Mouse (Mus musculus) adipocyte (in vitro differentiated cells): ENCODE data around the gene Grip1.

Experiments
- DNase-seq: peaks from one replicate; pipeline ENCODE4 v3.0.0-alpha.2; 2016; ENCODE audit warnings: low spot score

Grip1 gene

DNA sequence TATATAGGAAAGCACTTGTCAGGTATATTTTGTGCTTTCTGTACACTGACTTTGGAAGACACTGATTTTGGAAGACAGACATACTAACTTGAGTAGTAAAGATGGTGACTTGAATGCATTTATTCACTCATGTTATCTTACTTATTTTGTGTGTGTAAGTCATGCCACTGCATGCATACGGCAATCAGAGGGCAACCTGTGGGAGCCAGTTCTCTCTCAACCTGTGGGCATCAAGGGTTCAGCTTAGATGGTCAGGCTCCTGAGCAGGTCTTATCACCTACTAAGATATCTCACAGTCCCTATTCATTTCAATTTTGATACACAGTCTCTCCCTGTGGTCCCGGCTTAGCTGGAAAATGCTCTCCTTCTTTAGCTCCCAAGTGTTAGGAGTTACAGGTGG lies 5.4 kb downstream of the Grip1 start:
- no peak for DNase-seq

- no peak for DNase-seq
Measured at GRCm38 (mm10) chr10:119463345-119463744, 9.7 kb downstream of the Grip1 start.

- no peak for DNase-seq
Measured at GRCm38 (mm10) chr10:119463793-119464192, 10.2 kb downstream of the Grip1 start.

DNA sequence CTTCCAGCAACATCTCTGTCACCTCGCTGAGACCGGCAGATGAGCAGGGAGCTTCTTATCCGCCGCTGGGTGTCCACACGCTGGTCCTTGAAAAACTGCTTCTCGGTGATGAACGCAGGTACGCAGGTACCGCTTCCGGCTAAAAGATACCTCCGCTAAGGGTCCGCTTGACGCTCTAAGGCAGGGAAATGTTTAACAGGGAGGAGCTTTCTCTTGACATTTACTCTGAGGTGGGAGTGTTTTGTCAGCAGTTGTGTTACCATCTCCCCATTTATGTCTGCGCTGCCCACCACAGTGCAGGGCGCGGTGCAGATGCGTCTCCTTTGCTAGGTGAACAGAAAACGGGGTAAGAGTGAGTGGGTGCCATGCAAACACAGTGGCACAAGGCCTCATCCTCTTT lies 14.3 kb downstream of the Grip1 start:
- DNase-seq: no peak

GRCm38 (mm10) chr10:119470096-119470495 lies 16.5 kb downstream of the Grip1 start:
- no peak for DNase-seq

GRCm38 (mm10) chr10:119475166-119475565 lies 21.5 kb downstream of the Grip1 start:
- no peak for DNase-seq

GRCm38 (mm10) chr10:119477661-119478060 lies 24.0 kb downstream of the Grip1 start:
- DNase-seq: no peak

DNA sequence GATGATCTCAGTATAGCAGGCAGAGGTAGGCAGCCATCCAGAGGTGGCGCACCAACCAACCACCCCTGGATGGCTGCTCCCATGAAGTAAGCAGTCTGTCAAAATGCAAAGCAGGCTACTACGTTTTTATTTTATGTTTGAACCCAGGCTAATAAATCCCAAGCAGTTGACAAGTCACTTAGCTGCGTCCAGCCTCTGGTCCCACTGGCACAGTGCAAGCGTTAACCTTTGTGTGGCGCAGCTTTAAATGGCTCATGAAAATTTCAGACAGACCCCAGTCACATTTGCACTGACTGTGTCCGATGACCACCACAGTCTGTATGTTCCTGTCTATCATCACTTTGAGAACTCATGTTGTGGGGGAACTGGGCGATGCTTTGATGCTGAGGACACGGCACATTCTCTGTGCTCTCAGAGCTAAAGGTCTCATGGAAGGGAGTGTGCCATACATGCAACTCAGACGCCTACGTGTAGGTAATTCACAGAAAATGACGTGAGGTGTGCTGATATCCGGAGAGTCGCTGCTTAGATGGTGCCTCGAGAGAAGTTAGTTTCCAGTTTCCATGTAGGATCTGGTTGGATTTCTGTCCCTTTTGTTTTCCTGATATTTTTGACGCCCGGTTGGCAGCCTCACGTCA lies 29.6 kb downstream of the Grip1 start:
- DNase-seq: no peak

- no peak for DNase-seq
Measured at GRCm38 (mm10) chr10:119483766-119484165, 30.1 kb downstream of the Grip1 start.

GRCm38 (mm10) chr10:119486936-119487335 lies 33.3 kb downstream of the Grip1 start:
- DNase-seq: no peak

GRCm38 (mm10) chr10:119490831-119491230 lies 37.2 kb downstream of the Grip1 start:
- no peak for DNase-seq

DNA sequence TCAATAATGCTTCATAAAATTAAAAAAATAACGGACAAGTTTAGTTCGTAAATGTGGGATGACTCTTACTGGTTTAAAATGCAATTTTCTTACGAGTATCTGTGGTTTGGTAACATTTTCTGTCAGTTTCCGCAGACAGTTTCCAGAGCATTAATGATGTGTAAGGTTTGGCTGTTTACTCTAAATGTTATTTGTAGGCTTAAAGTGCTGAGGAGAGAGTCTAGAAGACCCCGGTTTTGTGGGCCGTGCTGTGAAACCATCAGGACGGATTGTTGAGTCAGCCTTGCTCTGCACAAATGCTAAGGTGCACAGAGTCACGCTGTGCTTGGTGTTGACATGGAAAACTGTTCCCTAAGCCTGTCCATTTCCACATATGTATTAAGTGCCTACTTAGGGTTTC lies 41.7 kb downstream of the Grip1 start:
- no peak for DNase-seq

DNA sequence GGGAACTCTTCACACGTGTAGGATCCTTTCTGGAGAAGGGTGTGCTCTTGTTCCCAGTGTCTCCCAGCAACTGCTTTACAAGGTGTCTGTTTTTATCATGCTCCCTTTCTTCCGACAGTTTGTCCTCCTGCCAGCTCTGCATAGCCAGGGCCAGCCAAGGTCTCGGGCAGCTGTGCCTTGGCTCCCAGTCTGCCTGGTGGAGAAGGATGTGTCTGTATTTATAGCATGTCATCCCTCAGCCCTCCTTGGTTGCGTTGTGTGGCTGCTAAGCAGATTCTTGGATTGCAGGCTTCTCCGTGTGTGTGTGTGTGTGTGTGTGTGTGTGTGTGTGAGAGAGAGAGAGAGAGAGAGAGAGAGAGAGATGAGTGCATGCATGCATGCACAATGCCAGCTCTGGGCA lies 42.6 kb downstream of the Grip1 start:
- no peak for DNase-seq

- no peak for DNase-seq
Measured at GRCm38 (mm10) chr10:119521686-119522085, 68.1 kb downstream of the Grip1 start.

GRCm38 (mm10) chr10:119525730-119526129 lies 72.1 kb downstream of the Grip1 start:
- DNase-seq: no peak

- no peak for DNase-seq
Measured at GRCm38 (mm10) chr10:119534852-119535251, 81.2 kb downstream of the Grip1 start.

DNA sequence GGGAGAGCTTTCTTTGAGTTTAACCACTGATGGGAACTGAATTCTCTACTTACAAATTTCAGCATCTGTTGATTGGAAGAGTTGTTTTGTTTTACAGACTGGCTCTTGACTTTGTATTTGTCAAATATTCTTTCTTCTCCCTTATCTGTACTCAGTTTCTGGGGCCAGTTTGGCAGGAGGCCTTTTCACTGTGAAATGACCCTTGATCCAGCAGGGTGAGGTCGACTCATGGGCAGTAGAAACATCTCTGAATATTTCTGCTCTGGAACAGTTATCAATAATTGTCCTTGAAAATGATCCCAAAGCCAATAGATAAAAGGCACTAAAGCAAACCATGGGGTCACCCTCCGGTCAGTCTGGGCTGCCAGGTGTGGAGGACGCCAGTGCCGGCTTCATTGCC lies 88.0 kb downstream of the Grip1 start:
- no peak for DNase-seq

DNA sequence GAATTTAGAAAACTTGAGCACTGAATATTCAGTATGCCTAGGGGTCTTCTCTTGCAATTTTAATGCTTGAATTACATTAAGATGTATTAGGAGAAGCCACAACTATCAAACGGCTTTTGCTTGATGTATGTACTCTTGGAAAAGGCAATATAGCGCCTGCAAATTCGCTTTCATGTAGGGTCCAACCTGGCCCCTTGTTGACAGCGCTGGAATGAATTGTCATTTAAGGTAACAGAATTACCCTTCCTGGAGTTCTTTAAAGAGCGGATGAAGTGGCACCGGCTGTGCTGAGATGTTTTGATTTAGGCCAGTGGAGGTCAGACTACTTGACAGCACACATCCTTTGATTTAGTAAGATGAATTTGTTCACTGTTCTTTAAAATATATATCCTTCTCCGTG lies 90.1 kb downstream of the Grip1 start:
- DNase-seq: no peak

GRCm38 (mm10) chr10:119544743-119545142 lies 91.1 kb downstream of the Grip1 start:
- no peak for DNase-seq

DNA sequence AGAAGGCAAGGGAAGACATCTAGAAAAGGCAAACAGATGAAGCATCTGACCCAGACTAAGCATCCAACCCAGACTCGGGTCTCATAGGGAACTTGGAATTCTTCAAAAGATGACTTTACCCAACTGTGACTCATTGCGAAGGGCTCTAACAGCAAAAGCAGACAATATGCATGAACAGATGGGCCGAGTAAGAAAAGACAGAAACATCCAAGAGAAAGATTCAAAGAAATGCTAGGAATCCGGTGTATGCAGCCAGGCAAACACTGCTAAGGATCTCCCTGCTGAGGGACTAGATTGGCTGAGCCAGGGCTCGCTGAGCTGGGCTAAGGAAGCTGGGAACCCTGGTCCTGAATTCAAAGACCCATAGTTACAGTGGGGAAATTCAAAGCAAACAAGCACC lies 94.2 kb downstream of the Grip1 start:
- no peak for DNase-seq

DNA sequence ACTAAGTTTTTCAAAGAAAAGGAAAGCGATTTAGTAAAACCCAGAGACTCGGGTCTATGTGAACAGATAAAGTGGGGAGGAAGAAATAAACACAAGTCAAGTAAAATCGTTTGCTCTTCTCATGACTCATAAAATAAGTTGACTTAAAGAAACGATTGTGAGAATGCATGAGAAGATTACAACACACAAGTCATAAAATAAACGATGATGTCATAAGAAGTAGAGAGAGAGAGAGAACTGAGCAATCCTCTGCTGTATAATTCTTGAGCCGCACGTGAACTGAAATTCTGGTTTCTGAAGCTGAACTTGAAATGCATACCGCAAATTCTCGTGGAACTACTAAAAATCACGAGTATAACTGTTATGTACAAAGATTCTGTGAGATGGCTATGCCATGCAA lies 95.1 kb downstream of the Grip1 start:
- DNase-seq: no peak

DNA sequence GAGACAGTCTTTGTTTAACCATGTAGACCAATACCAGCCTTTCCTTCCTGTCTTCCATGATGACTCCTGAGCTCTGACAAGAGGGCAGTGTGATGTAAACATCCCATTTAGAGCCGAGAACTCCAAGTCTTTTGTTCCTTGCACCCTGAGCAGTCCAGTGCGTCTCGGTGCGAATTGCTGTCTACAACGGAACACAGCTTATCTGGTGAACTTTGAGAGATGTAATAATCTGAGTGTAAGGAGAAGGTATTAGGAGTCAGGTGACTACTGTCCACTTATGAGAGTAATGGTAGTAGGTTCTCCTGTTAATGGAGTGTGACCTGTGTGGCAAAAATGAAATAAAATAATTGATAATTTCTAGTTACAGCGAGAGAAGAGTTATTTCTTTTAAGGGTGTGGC lies 97.0 kb downstream of the Grip1 start:
- DNase-seq: no peak

DNA sequence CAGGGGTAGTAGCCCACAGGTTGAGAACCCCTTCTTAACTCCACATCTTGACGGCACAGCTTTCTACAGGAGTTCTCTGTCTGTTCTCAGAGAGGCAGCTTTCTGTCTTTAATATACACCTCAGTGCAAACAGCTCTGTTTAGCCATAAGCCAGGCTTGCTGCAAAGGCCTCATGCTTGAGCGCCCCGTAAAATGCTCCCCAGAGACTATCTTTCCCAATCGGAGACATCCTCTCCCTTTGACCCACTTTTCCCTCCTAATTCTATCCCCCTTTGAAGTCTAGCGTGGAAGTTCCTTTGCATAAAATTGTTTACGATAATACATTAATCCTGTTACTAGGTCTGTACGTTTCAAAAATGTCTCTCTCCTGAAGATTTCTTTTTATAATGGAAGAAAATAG lies 102.7 kb downstream of the Grip1 start:
- no peak for DNase-seq

GRCm38 (mm10) chr10:119558432-119558831 lies 104.8 kb downstream of the Grip1 start:
- no peak for DNase-seq

DNA sequence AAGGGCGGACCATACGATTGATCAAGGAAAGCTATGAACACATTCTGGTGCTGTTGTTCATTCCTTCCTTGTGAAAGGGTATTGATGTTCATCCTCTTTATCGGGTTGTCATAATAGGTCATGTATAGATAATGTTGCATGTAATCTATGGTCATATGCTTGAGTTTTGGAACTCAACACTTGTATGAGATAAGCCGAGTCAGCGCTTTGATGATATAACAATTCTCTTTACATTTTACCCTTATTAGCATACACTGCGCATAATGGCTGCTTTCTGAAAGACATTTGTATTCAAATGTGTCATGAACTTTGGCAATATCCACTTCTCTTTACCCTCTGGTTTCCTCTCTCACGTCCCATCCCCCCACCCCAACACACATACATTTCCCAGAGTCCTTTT lies 111.2 kb downstream of the Grip1 start:
- no peak for DNase-seq
